Mouse (Mus musculus) limb, embryonic 12.5 days (tissue): ENCODE measurements around the gene Cyp27b1. TPM values are rescaled to one million over a fixed set of nuclear protein-coding genes. Genes with fewer than 3 reads are reported as not detected.
"Not testable (repeated sequence)": the region's sequence is repeated elsewhere in the genome, so short reads cannot be mapped to it uniquely, and the experiment has no call there.

Experiments used
- ATAC-seq: fragments of 200-750 bp; cut with Nextera tagmentation; 2 replicates; pipeline ENCODE4 v1.8.0; 2017; ENCODE audit warnings: low read depth, moderate TSS enrichment; ENCODE audit not compliant: insufficient number of reproducible peaks, insufficient read depth, low FRiP score, low TSS enrichment
- H3K27ac ChIP-seq: fragments of 300-500 bp; sonication (generic); 2 replicates; pipeline ENCODE4 v1.5.1; 2016; ENCODE audit warnings: mild to moderate bottlenecking, moderate library complexity
- H3K27me3 ChIP-seq: fragments of 300-500 bp; sonication (generic); 2 replicates; pipeline ENCODE4 v1.6.1; 2016; ENCODE audit warnings: mild to moderate bottlenecking, moderate library complexity
- H3K36me3 ChIP-seq: fragments of 300-500 bp; sonication (generic); 2 replicates; pipeline ENCODE4 v1.6.1; 2016; ENCODE audit warnings: mild to moderate bottlenecking, moderate library complexity
- H3K4me1 ChIP-seq: fragments of 300-500 bp; sonication (generic); replicated peaks from 2 replicates; pipeline ENCODE4 v1.6.1; 2016
- H3K4me2 ChIP-seq: fragments of 300-500 bp; sonication (generic); 2 replicates; pipeline ENCODE4 v1.6.1; 2016; ENCODE audit warnings: mild to moderate bottlenecking, moderate library complexity
- H3K4me3 ChIP-seq: fragments of 300-500 bp; sonication (generic); replicated peaks from 2 replicates; pipeline ENCODE4 v1.5.1; 2016; ENCODE audit warnings: mild to moderate bottlenecking
- H3K9ac ChIP-seq: fragments of 300-500 bp; sonication (generic); replicated peaks from 2 replicates; pipeline ENCODE4 v1.6.1; 2016; ENCODE audit warnings: mild to moderate bottlenecking, moderate library complexity
- H3K9me3 ChIP-seq: fragments of 300-500 bp; sonication (generic); 2 replicates; pipeline ENCODE4 v1.6.1; 2016; ENCODE audit warnings: mild to moderate bottlenecking, moderate library complexity
- WGBS: fragments of 180-500 bp; shearing (Covaris S2); methylation state at CpG from one replicate; pipeline ENCODE4 v1.1.7; 2016; 5-methylcytosine and 5-hydroxymethylcytosine counted together
- polyA plus RNA-seq: library from polyadenylated mRNA; unstranded; fragments of >200 nt; fragmentation: Nextera tagmentation; extraction: Ambion mirVana; gene quantifications from 2 replicates; pipeline ENCODE4 v1.2.1, GENCODE M21; 2016

Gene Cyp27b1
- polyA plus RNA-seq, 1 experiment from 2014 or later, result 0.16 TPM

DNA sequence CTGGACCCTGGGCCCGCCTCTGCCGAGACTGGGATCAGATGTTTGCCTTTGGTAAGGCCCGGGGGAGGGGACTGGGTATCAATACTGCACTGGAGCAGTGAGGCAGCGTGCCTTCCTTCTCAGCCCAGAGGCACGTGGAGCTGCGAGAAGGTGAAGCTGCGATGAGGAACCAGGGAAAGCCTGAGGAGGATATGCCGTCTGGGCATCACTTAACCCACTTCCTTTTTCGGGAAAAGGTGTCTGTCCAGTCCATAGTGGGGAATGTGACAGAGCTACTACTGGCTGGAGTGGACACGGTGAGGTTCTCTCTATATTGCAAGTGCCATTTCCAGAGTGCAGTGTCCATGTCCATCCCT is 2.0 kb downstream of the Cyp27b1 start:
- Histone ChIP-seq H3K9ac (no peak overlapping the region), H3K9me3 (no peaks in the 10 kb centered on the region), H3K4me3 (no peak overlapping the region), H3K27me3 (peaks cover 72% of the 10 kb centered on the region), H3K36me3 (peaks cover 18% of the 10 kb centered on the region), H3K4me1 (peaks cover 24% of the 10 kb centered on the region), H3K27ac (no peak overlapping the region), H3K4me2 (no peak overlapping the region)
- no peak for ATAC-seq
- 20% methylated on average over 10 of the region's 10 CpGs for WGBS

DNA sequence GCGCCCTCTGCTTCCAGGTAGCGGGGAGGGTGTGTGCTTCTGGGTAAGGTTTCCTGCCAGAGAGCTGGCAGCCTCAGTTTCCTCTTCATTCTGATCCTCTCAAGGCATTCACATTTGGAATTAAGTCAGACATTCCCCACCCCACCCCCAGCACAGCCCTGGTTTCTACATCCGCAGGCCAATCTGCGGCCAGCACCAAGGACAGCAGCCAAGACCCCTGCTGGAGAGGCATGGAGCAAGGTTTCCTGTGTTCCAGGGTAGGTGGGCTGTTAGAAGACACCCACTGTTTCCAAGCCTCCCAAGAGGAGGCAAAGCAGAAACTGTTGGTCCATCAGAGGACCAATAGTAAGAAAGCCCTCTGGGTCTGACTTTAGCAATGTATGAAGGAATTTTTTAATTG is 6.6 kb downstream of the Cyp27b1 start:
- 54% methylated on average over 4 of the region's 4 CpGs for WGBS

DNA sequence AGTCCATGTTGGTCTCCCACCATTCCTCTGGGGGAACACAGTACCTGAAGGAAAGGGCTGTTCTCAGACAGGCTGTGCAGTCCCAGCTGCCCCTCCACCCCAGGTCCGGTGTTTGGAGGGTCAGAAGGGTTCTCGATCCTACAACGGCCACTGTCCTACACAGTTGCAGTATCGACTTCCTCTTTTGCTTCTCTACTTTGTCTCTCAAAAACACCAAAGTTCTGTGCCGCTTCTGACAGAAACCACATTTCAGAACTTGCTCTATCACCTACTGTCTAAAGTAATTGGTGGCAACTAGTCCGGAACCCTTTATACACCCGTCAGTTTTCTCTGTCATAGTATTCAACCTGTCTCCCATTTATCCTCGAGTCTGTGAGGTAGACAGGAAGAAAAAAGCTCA is 7.4 kb downstream of the Cyp27b1 start:
- H3K4me2 ChIP-seq, result no peak overlapping the region

More for the DNA sequence above, 6.6 kb downstream of the Cyp27b1 start:
- no peaks in the 10 kb centered on the region for H3K9me3 ChIP-seq
- H3K27ac ChIP-seq, result no peak overlapping the region
- no peak overlapping the region for H3K4me2 ChIP-seq
- H3K4me3 ChIP-seq, result no peak overlapping the region
- peaks cover 26% of the 10 kb centered on the region for H3K4me1 ChIP-seq
- ATAC-seq, result no peak
- H3K9ac ChIP-seq, result no peak overlapping the region
- peaks cover 63% of the 10 kb centered on the region for H3K27me3 ChIP-seq
- H3K36me3 ChIP-seq, result peaks cover 30% of the 10 kb centered on the region

DNA sequence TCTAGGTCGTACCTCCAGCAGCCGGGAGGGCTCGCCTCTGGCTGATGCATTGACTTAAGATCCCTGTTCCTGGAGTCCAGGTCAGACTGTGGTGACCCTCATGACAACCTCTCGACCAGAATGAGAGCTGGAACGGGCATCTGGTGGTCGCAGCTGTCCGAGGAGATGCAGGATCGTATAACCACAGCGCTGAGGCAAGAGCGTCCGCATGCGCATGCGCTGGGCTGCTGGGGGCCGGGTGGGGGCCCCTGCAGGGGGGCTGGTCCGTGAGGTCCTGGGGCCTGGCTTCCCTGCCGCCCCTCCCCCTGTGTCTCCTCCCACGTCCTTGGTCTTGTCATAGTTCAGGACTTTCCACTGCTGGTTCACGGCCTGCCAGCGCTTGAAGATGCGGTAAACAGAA is 8.4 kb downstream of the Cyp27b1 start:
- Histone ChIP-seq H3K36me3 (peaks cover 30% of the 10 kb centered on the region), H3K9me3 (no peaks in the 10 kb centered on the region), H3K9ac (no peak overlapping the region), H3K4me2 (no peak overlapping the region), H3K4me1 (peaks cover 19% of the 10 kb centered on the region), H3K27me3 (peaks cover 63% of the 10 kb centered on the region), H3K4me3 (no peak overlapping the region), H3K27ac (no peak overlapping the region)
- WGBS, result 89% methylated on average over 20 of the region's 20 CpGs
- ATAC-seq, result no peak

More for the DNA sequence above, 7.4 kb downstream of the Cyp27b1 start:
- Histone ChIP-seq H3K4me1 (peaks cover 24% of the 10 kb centered on the region), H3K9me3 (no peaks in the 10 kb centered on the region), H3K9ac (no peak overlapping the region), H3K27ac (no peak overlapping the region), H3K36me3 (peaks cover 30% of the 10 kb centered on the region), H3K27me3 (peaks cover 63% of the 10 kb centered on the region), H3K4me3 (no peak overlapping the region)
- ATAC-seq, result no peak
- WGBS, result 84% methylated on average over 8 of the region's 8 CpGs

DNA sequence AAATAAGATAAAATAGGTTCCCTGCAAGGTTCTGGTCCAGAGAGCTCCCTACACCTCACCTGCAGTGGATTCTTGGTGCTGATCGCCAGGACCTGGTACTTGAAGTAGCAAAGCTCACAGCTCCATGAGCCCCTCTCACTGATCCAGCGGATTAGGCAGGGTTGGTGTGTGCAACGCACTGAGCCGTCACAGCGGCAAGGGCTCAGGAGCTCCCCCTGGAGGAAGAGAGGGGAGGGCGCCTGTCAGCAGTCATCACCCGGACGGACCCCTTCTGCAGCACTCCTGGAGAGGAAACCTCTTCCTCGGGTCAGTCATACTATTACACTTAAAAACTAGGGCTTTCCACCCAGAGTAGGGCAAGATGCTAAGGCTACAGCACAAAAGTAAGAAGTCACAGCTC is 10.1 kb downstream of the Cyp27b1 start:
- Histone ChIP-seq H3K36me3 (peaks cover 30% of the 10 kb centered on the region), H3K4me3 (peak overlapping the region; percentile 97), H3K27me3 (peaks cover 54% of the 10 kb centered on the region), H3K9me3 (no peaks in the 10 kb centered on the region), H3K4me2 (peak overlapping the region; percentile 97), H3K4me1 (peaks cover 19% of the 10 kb centered on the region), H3K27ac (no peak overlapping the region), H3K9ac (0 out of 2 replicates have a peak overlapping the region, but pooled peaks have one; percentile 8)
- WGBS, result under 1% methylated on average over 9 of the region's 9 CpGs
- 0 out of 2 replicates have a peak, but pooled peaks have one; percentile 9 for ATAC-seq

DNA sequence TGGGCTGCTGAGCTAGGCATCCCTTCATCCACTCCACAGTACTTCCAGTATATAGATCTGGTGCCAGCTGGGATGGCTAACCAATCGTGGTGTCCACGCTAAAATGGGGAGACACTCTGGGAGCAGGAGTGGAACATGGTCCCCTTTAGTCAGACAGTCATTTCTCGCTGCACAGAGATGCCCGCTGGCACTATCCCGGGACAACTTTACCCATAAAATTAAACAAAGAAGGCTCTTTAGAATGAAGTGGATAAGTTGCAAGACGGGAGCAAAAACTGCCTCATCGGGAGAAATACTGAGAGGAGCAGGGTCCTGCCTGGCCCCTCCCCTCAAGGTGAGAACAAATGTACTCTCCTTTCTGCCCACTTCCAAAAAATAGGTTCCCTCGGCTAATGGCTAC is 10.7 kb downstream of the Cyp27b1 start:
- H3K4me3 ChIP-seq, result peak overlapping the region; percentile 97
- no peak for ATAC-seq
- H3K27ac ChIP-seq, result no peak overlapping the region
- 12% methylated on average over 8 of the region's 8 CpGs for WGBS
- peaks cover 51% of the 10 kb centered on the region for H3K27me3 ChIP-seq
- peak overlapping the region; percentile 89; the same call in 1 of the 2 replicates for H3K9ac ChIP-seq
- H3K4me2 ChIP-seq, result peak overlapping the region; percentile 97
- H3K9me3 ChIP-seq, result no peaks in the 10 kb centered on the region
- H3K4me1 ChIP-seq, result peaks cover 19% of the 10 kb centered on the region
- peaks cover 30% of the 10 kb centered on the region for H3K36me3 ChIP-seq

DNA sequence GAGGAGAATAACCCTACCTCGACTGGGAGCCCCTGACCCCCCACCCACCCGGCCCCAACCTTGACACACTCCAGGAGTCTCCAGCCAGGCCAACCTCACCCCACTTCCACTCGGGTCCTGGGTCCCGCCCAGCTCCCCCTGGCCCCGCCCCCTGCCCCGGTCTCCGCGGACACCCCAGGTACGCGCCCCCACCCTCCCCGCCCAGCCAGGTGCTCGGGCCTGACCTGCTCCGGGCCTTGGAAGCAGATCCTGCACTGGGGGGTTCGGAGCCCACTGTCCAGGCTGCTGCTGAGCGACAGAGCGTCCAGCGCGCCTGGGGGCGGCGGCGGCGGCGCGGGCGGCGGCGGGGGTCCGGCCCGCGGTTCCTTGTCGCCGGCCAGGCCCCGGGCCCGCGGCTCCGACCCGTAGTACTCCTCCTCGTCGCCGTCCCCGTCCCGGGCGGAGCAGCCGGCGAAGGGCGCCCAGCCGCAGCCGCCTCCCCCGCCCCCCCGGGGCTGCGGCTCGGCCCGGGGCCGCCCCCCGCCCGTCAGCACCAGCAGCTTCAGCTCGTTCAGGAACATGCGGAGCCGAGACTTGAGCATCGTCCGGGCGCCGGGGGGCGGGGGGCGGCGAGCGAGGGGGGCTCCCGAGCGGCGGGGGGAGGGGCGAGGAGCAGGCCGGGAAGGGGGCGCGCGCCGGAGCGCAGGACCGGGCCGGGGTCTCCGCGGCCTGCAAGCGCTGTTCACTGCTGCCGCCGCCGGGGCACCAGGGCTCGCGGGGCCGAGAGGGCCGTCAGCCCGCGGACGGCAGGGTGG is 11.3 kb downstream of the Cyp27b1 start:
- H3K4me2 ChIP-seq, result peak overlapping the region; percentile 97
- H3K9me3 ChIP-seq, result no peaks in the 10 kb centered on the region
- peak overlapping the region; percentile 97 for H3K4me3 ChIP-seq
- H3K27ac ChIP-seq, result 0 out of 2 replicates have a peak overlapping the region, but pooled peaks have one; percentile 29
- ATAC-seq, result 0 out of 2 replicates have a peak, but pooled peaks have one; percentile 5
- peaks cover 19% of the 10 kb centered on the region for H3K4me1 ChIP-seq
- peaks cover 30% of the 10 kb centered on the region for H3K36me3 ChIP-seq
- WGBS, result under 1% methylated on average over 74 of the region's 92 CpGs
- peak overlapping the region; percentile 89 for H3K9ac ChIP-seq
- H3K27me3 ChIP-seq, result peaks cover 49% of the 10 kb centered on the region

DNA sequence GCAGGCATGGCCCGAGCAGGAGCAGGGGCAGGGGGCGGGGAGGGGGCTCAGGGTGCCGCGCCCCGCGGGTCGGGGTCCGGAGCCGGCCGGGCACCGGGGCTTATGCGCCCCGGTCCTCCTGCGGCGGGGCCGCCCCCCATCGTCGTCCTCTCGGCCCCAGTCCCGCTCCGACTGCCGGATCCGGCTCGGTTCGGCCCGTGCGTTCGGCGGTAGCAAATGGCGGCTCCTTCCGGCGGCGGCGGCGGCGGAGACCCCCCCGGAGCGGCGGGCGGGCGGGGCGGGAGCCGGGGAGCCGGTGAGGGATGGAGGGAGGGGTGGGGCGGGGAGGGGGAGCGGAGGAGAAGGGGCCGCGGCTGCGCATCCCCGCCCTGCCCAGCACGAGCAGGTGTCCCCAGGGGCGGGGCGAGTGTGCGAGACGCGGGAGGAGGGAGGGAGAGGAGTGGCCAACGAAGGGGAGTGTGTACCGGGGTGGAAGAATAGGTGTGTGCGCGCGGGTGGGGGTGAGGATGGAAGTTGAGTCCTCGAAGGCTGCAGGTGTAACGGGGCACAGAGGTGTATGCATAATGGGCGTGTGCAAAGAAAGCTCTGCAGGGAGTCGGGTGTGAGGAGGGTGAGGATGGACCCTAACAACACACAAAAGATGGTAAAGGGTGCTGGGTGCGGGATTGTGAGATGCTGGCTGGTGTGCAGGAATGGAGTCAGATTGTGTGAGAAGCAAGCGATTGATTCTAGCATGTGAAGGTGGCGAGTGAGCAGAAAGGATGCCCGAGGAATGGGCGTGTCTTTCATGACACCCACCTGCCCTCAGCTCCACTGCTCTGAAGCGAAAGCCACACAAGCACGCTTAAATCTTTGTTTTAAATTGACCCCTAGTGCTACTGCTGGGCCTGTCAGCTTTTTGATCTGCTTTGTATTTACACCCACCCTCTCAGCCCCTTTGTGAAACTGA is 12.2 kb downstream of the Cyp27b1 start, which contains the start of gene March9:
Gene March9, minus strand, starts transcription at position 217 of the 949 bp plus-strand sequence.
- peak within 1 kb of the TSS; percentile 89 for H3K9ac ChIP-seq
- peaks cover 26% of the 10 kb centered on the region for H3K4me1 ChIP-seq
- peaks cover 45% of the 10 kb centered on the region for H3K27me3 ChIP-seq
- H3K4me3 ChIP-seq, result peak within 1 kb of the TSS; percentile 97
- ATAC-seq, result no peak
- peak within 1 kb of the TSS; percentile 97 for H3K4me2 ChIP-seq
- H3K36me3 ChIP-seq, result peaks cover 30% of the 10 kb centered on the region
- WGBS, result 1% methylated on average over 59 of the region's 72 CpGs
- no peaks in the 10 kb centered on the region for H3K9me3 ChIP-seq
- H3K27ac ChIP-seq, result 0 out of 2 replicates have a peak within 1 kb of the TSS, but pooled peaks have one; percentile 29

DNA sequence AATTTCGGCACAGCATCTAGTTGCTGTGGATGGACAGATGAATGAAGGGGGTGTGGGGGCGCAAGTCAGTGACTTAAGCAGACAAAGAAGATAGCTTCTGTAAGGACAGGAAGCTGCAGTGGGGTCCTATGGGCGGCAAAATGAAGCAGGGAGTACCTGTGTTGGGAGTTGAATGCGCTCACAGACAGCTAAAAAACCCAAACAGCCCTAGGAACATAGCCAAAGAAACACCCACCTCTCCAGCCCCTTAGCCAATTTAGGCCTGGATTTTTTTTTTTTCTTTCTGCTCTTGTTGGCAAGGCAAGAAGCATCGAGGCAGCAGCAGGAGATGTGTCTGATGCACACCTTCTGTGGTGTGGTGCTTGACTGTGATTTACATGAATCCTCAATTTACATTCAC is 13.0 kb downstream of the Cyp27b1 start:
- Histone ChIP-seq H3K27ac (no peak overlapping the region), H3K4me1 (peaks cover 27% of the 10 kb centered on the region), H3K36me3 (peaks cover 30% of the 10 kb centered on the region), H3K4me2 (no peak overlapping the region), H3K27me3 (peaks cover 45% of the 10 kb centered on the region), H3K9me3 (no peaks in the 10 kb centered on the region), H3K9ac (no peak overlapping the region), H3K4me3 (no peak overlapping the region)
- ATAC-seq, result no peak
- WGBS, result 41% methylated on average over 5 of the region's 5 CpGs

DNA sequence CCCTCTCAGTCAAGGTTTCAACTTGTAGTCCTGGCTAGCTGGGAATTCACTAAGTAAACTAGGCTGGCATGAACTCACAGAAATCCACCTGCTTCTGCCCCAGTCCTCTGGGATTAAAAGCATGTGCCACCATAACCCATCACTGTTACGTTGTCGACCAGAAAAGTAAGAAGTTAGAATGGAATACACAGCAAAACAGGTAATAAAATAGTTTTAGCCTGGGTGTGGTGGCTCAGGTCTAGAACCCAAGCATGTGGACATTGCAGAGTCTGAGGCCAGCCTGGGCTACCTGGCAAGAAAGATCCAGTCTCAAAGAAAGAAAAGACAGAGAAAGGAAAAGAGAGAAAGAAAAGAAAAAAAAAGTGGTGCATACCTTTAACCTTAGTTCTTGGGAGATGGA is 13.5 kb downstream of the Cyp27b1 start:
- WGBS, result 81% methylated on average over 2 of the region's 2 CpGs
- Histone ChIP-seq H3K27me3 (peaks cover 45% of the 10 kb centered on the region), H3K27ac (no peak overlapping the region), H3K4me2 (no peak overlapping the region), H3K4me3 (no peak overlapping the region), H3K36me3 (peaks cover 30% of the 10 kb centered on the region), H3K9me3 (no peaks in the 10 kb centered on the region), H3K9ac (no peak overlapping the region), H3K4me1 (peaks cover 30% of the 10 kb centered on the region)
- ATAC-seq, result no peak

DNA sequence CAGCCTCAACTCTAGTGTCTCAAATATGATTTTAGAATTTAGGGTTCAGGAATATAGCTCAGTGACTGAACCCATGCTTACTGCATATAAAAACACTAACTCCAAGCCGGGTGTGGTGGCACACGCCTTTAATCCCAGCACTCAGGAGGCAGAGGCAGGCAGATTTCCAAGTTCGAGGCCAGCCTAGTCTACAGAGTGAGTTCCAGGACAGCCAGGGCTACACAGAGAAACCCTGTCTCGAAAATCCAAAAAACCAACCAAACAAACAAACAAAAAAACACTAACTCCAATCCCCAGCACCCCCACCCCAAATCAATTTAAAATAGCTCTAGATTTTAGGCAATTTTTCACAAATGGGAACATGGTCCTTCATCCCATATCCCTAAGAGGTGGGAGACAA is 14.1 kb downstream of the Cyp27b1 start:
- H3K27me3 ChIP-seq, result peaks cover 45% of the 10 kb centered on the region
- ATAC-seq, H3K4me2 ChIP-seq, H3K27ac ChIP-seq, H3K4me3 ChIP-seq, H3K9ac ChIP-seq, H3K9me3 ChIP-seq: not testable (repeated sequence)
- peaks cover 31% of the 10 kb centered on the region for H3K4me1 ChIP-seq
- peaks cover 31% of the 10 kb centered on the region for H3K36me3 ChIP-seq
- 93% methylated on average over 4 of the region's 4 CpGs for WGBS
